Mouse (Mus musculus) heart, embryonic 16.5 days (tissue): ENCODE measurements around the gene Ston2. TPM values are rescaled to one million over a fixed set of nuclear protein-coding genes. Genes with fewer than 3 reads are reported as not detected.

Experiments
- ATAC-seq: fragments of 200-750 bp; cut with Nextera tagmentation; replicated peaks from 2 replicates; pipeline ENCODE4 v1.8.0; 2017; ENCODE audit warnings: moderate number of reproducible peaks; ENCODE audit not compliant: insufficient read depth, low FRiP score; ENCODE audit errors: extremely low read depth
- H3K27ac ChIP-seq: fragments of 300-500 bp; sonication (generic); 2 replicates; pipeline ENCODE4 v1.5.1; 2014; ENCODE audit warnings: mild to moderate bottlenecking, low read length, control low read depth, moderate library complexity
- H3K27me3 ChIP-seq: fragments of 300-500 bp; sonication (generic); 2 replicates; pipeline ENCODE4 v1.6.1; 2014; ENCODE audit warnings: low read length, mixed read lengths; ENCODE audit not compliant: control insufficient read depth, insufficient read depth
- H3K36me3 ChIP-seq: fragments of 300-500 bp; sonication (generic); 2 replicates; pipeline ENCODE4 v1.6.1; 2014; ENCODE audit not compliant: control insufficient read depth, insufficient read depth
- H3K4me1 ChIP-seq: fragments of 300-500 bp; sonication (generic); 2 replicates; pipeline ENCODE4 v1.6.1; 2014; ENCODE audit warnings: low read length, mixed read lengths; ENCODE audit not compliant: control insufficient read depth, insufficient read depth
- H3K4me2 ChIP-seq: fragments of 300-500 bp; sonication (generic); 2 replicates; pipeline ENCODE4 v1.6.1; 2014; ENCODE audit warnings: low read depth, mild to moderate bottlenecking, control low read depth, low read length
- H3K4me3 ChIP-seq: fragments of 300-500 bp; sonication (generic); 2 replicates; pipeline ENCODE4 v1.5.1; 2014; ENCODE audit warnings: mild to moderate bottlenecking, control low read depth, low read length
- H3K9ac ChIP-seq: fragments of 300-500 bp; sonication (generic); 2 replicates; pipeline ENCODE4 v1.6.1; 2014; ENCODE audit warnings: low read length, control low read depth
- H3K9me3 ChIP-seq: fragments of 300-500 bp; sonication (generic); replicated peaks from 2 replicates; pipeline ENCODE4 v1.6.1; 2016; ENCODE audit warnings: low read length; ENCODE audit not compliant: control insufficient read depth
- WGBS: fragments of 180-500 bp; shearing (Covaris S2); extraction: QIAGEN DNeasy Blood & Tissue Kit; methylation state at CpG from one replicate; pipeline ENCODE4 v1.1.7; 2014; 5-methylcytosine and 5-hydroxymethylcytosine counted together
- polyA plus RNA-seq: library from polyadenylated mRNA; unstranded; fragments of >200 nt; fragmentation: Nextera tagmentation; extraction: Ambion mirVana; gene quantifications from 2 replicates; pipeline ENCODE4 v1.2.1, GENCODE M21; 2015

The Ston2 gene
- polyA plus RNA-seq, 1 experiment from 2014 or later, result 3.7 TPM

GRCm38 (mm10) chr12:91779004-91779365 is 9.2 kb downstream of the Ston2 start:
- no peak overlapping the region for H3K27ac ChIP-seq
- 1% methylated on average over 35 of the region's 35 CpGs for WGBS
- H3K27me3 ChIP-seq, result peaks cover 20% of the 10 kb centered on the region

GRCm38 (mm10) chr12:91778211-91779003 is 9.8 kb downstream of the Ston2 start:
- peak overlapping the region; percentile 68 for H3K9ac ChIP-seq
- 2% methylated on average over 46 of the region's 51 CpGs for WGBS
- no peak overlapping the region for H3K27ac ChIP-seq
- H3K4me3 ChIP-seq, result peak overlapping the region; percentile 61
- peak overlapping the region; percentile 92 for H3K4me2 ChIP-seq
- no peaks in the 10 kb centered on the region for H3K9me3 ChIP-seq
- peak; percentile 72 for ATAC-seq
- no peaks in the 10 kb centered on the region for H3K36me3 ChIP-seq
- peaks cover 20% of the 10 kb centered on the region for H3K27me3 ChIP-seq
- H3K4me1 ChIP-seq, result peaks cover 2% of the 10 kb centered on the region

More at GRCm38 (mm10) chr12:91779004-91779365, 9.2 kb downstream of the Ston2 start:
- Histone ChIP-seq H3K9ac (peak overlapping the region; percentile 68), H3K9me3 (no peaks in the 10 kb centered on the region), H3K4me1 (peaks cover 2% of the 10 kb centered on the region), H3K36me3 (no peaks in the 10 kb centered on the region), H3K4me3 (peak overlapping the region; percentile 61), H3K4me2 (peak overlapping the region; percentile 92)
- ATAC-seq, result peak; percentile 88

- no peak overlapping the region for H3K9ac ChIP-seq
- H3K4me2 ChIP-seq, result no peak overlapping the region
- WGBS, result 56% methylated on average over 5 of the region's 5 CpGs
- H3K4me3 ChIP-seq, result no peak overlapping the region
- ATAC-seq, result no peak
- no peaks in the 10 kb centered on the region for H3K36me3 ChIP-seq
- peaks cover 2% of the 10 kb centered on the region for H3K4me1 ChIP-seq
- H3K27ac ChIP-seq, result no peak overlapping the region
- H3K9me3 ChIP-seq, result no peaks in the 10 kb centered on the region
- H3K27me3 ChIP-seq, result peaks cover 22% of the 10 kb centered on the region
Measured at GRCm38 (mm10) chr12:91776342-91776741, 11.8 kb downstream of the Ston2 start.

- H3K9me3 ChIP-seq, result peaks cover 6% of the 10 kb centered on the region
- H3K9ac ChIP-seq, result no peak overlapping the region
- no peak overlapping the region for H3K4me3 ChIP-seq
- H3K4me1 ChIP-seq, result peaks cover 2% of the 10 kb centered on the region
- no peak overlapping the region for H3K4me2 ChIP-seq
- 60% methylated on average over 8 of the region's 8 CpGs for WGBS
- H3K27me3 ChIP-seq, result peaks cover 28% of the 10 kb centered on the region
- no peak for ATAC-seq
- H3K27ac ChIP-seq, result no peak overlapping the region
- no peaks in the 10 kb centered on the region for H3K36me3 ChIP-seq
Measured at GRCm38 (mm10) chr12:91774811-91775284, 13.3 kb downstream of the Ston2 start.

- no peak overlapping the region for H3K27ac ChIP-seq
- peaks cover 6% of the 10 kb centered on the region for H3K9me3 ChIP-seq
- H3K9ac ChIP-seq, result no peak overlapping the region
- H3K4me3 ChIP-seq, result no peak overlapping the region
- peaks cover 26% of the 10 kb centered on the region for H3K27me3 ChIP-seq
- no peaks in the 10 kb centered on the region for H3K36me3 ChIP-seq
- ATAC-seq, result no peak
- 64% methylated on average over 2 of the region's 2 CpGs for WGBS
- no peak overlapping the region for H3K4me2 ChIP-seq
- H3K4me1 ChIP-seq, result peaks cover 19% of the 10 kb centered on the region
Measured at GRCm38 (mm10) chr12:91768871-91769270, 19.3 kb downstream of the Ston2 start.

- H3K4me2 ChIP-seq, result no peak overlapping the region
- peaks cover 19% of the 10 kb centered on the region for H3K4me1 ChIP-seq
- H3K4me3 ChIP-seq, result no peak overlapping the region
- H3K9me3 ChIP-seq, result peaks cover 6% of the 10 kb centered on the region
- 89% methylated on average over 6 of the region's 6 CpGs for WGBS
- no peaks in the 10 kb centered on the region for H3K36me3 ChIP-seq
- H3K27me3 ChIP-seq, result peaks cover 26% of the 10 kb centered on the region
- no peak overlapping the region for H3K27ac ChIP-seq
- ATAC-seq, result no peak
- H3K9ac ChIP-seq, result no peak overlapping the region
Measured at GRCm38 (mm10) chr12:91768176-91768575, 20.0 kb downstream of the Ston2 start.

- ATAC-seq, result peak; percentile 85
- Histone ChIP-seq H3K27me3 (peaks cover 26% of the 10 kb centered on the region), H3K4me2 (peak overlapping the region; percentile 59), H3K36me3 (no peaks in the 10 kb centered on the region), H3K4me1 (peaks cover 19% of the 10 kb centered on the region), H3K27ac (no peak overlapping the region), H3K4me3 (peak overlapping the region; percentile 36), H3K9ac (peak overlapping the region; percentile 54), H3K9me3 (peaks cover 6% of the 10 kb centered on the region)
- WGBS, result 35% methylated on average over 14 of the region's 14 CpGs
Measured at GRCm38 (mm10) chr12:91766338-91767107, 21.7 kb downstream of the Ston2 start.

GRCm38 (mm10) chr12:91765504-91765903 is 22.7 kb downstream of the Ston2 start:
- Histone ChIP-seq H3K4me3 (no peak overlapping the region), H3K4me2 (peak overlapping the region; percentile 17; the same call in 1 of the 2 replicates), H3K27ac (no peak overlapping the region), H3K27me3 (peaks cover 23% of the 10 kb centered on the region), H3K4me1 (peaks cover 19% of the 10 kb centered on the region), H3K9me3 (peaks cover 2% of the 10 kb centered on the region), H3K36me3 (no peaks in the 10 kb centered on the region), H3K9ac (no peak overlapping the region)
- WGBS, result 67% methylated on average over 13 of the region's 13 CpGs
- 0 out of 2 replicates have a peak, but pooled peaks have one; percentile 15 for ATAC-seq

- no peaks in the 10 kb centered on the region for H3K36me3 ChIP-seq
- 35% methylated on average over 2 of the region's 2 CpGs for WGBS
- H3K9me3 ChIP-seq, result no peaks in the 10 kb centered on the region
- ATAC-seq, result no peak
- no peak overlapping the region for H3K4me3 ChIP-seq
- peaks cover 20% of the 10 kb centered on the region for H3K27me3 ChIP-seq
- H3K4me2 ChIP-seq, result peak overlapping the region; percentile 17; the same call in 1 of the 2 replicates
- no peak overlapping the region for H3K9ac ChIP-seq
- H3K27ac ChIP-seq, result no peak overlapping the region
- peaks cover 19% of the 10 kb centered on the region for H3K4me1 ChIP-seq
Measured at GRCm38 (mm10) chr12:91765054-91765453, 23.1 kb downstream of the Ston2 start.
